Mouse (Mus musculus) embryo, embryonic 11 days (tissue): ENCODE measurements around the gene Schip1.

Experiments used
- DNase-seq: peaks from one replicate; pipeline ENCODE4 v3.0.0-alpha.2; 2015

Schip1 gene

DNA sequence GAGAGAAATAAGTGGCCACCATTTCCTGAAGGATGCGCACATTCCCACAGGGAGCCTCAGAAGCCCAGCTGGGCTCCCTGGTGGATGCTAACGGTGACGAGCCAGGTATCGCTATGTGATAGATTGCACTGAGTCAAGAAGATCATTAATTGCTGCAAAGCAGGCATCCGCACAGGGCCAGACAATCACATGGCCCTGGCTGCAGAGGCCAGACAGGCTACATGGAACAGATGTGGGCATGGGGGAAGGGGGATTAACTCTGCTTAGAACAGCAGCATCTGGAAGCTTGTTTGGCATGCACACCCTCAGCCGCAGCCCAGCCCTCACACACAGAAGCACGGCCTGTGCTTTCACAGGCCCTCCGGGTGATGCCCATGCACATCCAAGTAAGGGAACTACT is 525.8 kb downstream of the Schip1 start:
- peak; percentile 67 for DNase-seq

- no peak for DNase-seq
Observed at GRCm38 (mm10) chr3:68592575-68592974, 528.0 kb downstream of the Schip1 start.

- no peak for DNase-seq
Observed at GRCm38 (mm10) chr3:68593073-68593867, 528.7 kb downstream of the Schip1 start.

DNA sequence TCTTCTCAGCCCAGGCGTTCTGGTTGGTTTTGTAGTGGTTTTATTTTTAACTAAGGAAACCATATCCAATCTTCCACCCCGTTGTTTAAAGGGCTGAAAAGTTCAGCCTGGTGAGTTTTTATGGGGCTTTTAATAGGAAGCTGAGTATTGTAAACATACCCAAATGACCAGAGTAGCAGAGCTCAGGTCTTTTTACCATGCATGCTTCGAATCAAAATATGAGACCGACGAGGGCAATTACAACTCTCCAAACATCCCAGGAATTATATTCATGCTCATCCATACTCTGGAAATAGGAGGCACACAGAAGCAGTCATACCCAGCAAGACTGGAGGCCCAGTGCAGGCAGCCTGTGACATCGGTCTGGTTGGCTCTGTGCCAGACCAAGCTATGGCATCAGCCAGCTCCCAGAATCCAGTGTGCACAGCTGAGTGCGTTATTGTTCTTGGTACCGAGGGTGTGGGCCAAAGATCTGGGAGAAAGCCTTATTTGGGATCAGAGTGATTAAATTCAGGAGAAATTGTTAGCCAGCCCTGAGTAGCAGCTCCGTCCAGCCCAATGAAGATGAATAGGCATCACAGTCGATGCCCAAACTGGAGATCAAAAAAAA is 530.8 kb downstream of the Schip1 start:
- no peak for DNase-seq

GRCm38 (mm10) chr3:68596938-68597337 is 532.3 kb downstream of the Schip1 start:
- DNase-seq, result no peak

- no peak for DNase-seq
Observed at GRCm38 (mm10) chr3:68602891-68603290, 538.3 kb downstream of the Schip1 start.

DNA sequence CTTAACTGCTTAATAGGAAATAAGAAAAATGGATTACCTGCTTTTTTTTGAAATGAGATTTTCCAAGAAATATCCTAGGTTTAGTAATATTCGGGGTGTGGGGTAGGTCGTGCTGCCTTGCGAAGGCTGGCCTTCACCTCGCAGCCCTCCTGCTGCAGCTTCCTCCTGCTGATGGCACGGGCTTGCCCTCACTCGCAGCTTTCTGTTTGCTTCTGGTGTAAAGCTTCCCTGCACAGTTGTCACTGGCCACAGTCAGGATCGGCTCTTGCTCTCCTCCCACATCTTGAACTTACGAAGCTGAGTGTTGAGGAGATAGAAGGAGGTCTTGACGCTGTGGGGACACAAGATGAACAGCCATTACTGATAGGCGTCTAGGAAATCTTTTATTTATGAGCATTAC is 539.9 kb downstream of the Schip1 start:
- DNase-seq, result no peak

DNA sequence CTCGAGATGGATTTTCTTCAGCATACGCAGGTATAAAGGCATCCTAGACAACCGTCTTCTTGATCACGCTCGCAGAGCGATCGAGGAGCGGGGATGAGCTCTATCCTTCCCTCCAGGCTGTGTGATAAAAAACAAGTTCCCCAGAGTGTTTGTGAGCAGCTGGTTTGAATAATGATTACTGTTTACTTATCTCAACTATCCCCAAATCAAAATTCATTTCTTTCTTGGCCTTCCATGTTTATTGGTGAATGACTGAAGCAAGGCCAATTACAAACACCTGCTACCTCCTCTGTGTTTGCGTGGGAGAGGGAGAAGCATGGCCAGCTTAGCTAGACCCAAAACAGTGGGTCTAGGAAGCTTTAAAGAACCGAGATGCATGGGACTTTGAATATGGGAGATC is 540.4 kb downstream of the Schip1 start:
- DNase-seq, result no peak

DNA sequence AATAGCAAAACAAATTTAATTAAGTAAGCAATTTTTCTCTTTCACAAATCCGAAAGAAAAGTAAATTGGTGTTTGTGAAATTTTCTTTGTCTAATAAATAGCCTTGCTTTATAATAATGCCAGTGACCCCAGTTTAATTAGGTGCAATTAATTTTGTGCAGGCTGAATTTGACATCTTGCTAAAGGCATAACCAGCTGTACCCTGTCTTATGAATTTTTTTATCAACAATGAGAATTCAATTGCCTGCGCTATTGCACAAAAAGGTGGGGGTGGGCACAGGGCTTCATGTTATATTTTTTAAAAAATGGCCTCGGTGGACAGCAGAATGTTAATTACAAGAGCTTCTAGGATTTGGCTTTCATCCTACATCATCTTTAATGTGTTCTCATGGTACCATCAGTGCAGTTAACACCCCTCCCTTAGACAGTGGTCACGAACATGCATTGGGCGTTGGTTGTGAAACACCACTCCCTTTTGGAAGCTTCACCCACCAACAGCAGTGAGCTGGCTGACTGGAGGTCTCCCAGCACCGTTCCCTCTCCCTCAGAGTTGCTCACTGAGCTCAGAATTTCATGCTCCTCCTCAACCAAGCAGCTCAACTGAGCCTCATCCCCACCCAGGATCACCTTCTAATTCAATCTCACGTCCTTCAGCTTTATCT is 541.5 kb downstream of the Schip1 start:
- no peak for DNase-seq

DNA sequence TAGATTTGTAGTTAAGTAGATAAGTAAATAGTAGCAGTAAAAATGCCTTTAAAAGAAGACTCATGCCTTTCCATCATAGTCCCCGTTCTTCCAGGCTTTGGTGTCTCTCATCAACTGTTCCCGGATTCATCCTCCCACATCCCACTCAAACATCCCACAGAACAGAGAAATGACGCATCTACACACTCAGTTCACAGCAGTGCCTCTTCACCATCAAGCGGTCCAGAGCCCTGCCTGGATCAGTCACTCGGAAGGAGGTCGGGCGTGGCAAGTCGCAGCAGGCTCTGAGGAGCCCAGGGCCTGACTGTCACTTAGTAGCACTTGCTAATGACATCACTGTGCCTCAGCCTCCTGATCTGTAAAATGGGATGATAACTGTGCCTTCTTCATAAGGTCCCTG is 542.1 kb downstream of the Schip1 start:
- DNase-seq, result no peak

DNA sequence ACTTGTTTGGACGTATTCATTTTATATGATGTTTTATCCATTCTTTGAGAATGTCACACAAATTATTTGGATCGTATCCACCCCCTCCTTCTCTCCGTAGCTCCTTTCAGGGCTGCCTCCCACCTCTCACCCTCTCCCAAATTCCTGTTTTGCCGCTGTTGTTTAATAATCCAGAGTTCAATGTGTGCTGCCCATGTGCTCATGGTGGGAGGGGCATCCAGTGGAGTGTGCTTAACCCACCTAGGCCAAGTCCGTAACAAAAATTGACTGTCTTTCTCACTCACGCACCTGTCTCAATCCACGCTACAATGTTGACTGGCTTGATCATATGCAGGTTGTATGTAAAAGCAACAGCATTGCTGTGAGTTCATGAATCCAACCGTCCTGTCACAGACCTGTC is 542.7 kb downstream of the Schip1 start:
- DNase-seq, result no peak

DNA sequence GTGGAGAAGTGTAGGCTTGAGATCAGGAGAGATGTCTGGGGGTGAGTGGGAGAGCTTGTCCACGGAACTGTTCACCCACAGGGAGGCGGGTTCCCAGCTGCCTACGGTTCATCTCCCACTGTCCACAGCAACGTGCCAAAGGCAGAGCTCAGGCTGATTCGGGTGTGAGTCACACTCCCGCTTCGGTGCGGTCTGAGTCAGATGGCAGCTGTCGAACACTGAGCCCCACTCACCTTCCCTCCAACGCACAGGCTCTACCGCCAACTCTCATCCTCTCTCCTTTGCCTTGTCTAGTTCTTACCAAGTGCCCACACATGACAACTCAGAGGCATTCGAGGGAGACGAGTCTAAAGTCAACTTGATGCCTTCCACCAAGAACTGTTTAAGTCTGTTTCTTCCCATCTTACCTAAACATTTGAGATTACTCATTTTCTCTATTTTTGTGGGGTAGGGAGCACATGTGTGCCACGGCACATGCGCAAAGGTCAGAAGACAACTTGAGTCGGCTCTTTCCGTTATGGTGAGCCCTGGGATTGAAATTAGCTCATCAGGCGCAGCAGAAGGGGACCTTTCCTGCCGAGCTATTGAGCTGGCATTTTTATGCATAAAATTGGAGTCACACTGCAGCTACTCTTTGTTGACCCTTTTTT is 544.4 kb downstream of the Schip1 start:
- DNase-seq, result no peak

GRCm38 (mm10) chr3:68610011-68610410 is 545.4 kb downstream of the Schip1 start:
- no peak for DNase-seq

DNA sequence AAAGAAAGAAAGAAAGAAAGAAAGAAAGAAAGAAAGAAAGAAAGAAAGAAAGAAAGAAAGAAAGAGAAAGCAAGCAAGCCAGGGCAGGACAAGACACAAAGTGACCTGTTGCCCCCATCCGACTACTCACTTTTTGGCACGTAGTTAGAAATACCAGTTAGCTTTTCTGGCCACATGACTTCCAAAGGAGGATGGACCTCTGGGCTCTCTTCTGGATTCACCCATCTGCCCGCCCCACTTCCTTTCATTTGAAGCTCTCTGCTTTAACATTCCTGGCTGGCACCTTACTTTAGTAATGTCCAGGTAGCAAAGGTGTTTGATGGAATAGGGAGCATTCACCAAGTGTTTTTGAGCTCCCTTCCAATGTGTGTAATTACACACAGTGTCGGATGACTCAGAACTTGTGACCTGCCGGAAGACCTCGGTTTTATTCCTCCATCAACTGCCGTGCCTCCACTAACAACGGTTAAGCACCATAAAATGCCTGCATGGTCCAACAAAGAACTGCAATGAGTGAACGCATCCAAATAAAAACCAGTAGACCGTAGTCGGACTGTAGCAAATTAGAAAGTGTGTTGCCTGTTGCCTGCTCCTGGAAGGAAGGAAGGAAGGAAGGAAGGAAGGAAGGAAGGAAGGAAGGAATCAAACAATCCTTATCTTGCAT is 546.1 kb downstream of the Schip1 start:
- no peak for DNase-seq

DNA sequence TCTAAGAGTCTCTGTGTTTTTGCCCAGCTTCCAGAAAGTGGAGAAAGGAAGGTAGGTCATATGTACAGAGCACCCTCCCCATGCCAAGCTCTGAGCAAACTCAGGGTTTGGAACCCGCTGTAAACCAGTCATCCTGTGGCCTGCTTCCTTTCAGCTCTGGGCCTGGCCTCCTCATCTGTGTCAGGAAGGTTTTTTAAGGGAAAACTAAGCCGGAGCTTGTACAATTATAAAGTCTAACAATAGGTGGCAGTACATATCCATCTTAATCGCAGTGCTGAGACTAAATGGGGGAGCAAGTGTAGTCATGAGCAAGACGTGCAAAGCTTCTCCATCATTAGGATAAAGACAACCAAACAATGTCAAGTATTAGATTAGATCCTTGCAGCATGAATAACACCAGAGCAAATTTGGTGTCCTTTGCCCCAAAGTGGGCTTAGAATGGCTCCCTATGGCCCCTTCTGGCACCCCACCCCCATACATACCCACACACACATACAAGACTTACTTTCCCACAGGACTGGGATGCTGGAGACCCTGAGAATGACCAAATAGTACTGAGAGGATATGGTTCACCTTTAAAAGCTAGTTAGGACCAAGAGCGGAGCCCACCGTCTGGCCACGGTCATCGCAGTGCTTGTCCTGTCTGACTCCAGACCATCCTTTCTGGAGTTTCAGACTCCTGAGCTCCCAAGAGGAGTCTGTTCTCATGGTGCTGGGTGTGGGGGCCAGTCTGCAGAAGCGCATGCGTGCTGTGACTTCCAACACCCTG is 550.6 kb downstream of the Schip1 start:
- DNase-seq, result peak; percentile 68

GRCm38 (mm10) chr3:68616363-68616762 is 551.8 kb downstream of the Schip1 start:
- DNase-seq, result no peak

DNA sequence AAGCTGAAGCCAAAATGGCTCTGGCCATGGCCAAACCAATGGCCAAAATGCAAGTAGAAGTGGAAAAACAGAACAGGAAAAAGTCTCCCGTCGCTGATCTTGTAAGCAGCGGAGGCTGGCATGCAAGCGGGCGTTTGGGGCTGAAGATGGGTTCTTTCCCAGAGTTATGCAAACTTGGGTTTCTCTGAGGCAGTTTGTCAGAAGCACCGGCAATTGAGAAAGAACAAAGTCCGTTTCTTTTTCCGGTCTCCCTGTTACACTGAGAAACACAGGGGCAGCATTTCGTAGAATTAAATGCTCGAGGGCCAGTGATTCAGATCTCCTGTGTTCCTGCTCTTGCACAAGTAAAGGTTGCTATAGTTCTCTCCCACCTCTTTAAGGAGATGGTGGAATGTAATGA is 553.1 kb downstream of the Schip1 start:
- no peak for DNase-seq

GRCm38 (mm10) chr3:68619097-68619496 is 554.5 kb downstream of the Schip1 start:
- DNase-seq, result no peak

DNA sequence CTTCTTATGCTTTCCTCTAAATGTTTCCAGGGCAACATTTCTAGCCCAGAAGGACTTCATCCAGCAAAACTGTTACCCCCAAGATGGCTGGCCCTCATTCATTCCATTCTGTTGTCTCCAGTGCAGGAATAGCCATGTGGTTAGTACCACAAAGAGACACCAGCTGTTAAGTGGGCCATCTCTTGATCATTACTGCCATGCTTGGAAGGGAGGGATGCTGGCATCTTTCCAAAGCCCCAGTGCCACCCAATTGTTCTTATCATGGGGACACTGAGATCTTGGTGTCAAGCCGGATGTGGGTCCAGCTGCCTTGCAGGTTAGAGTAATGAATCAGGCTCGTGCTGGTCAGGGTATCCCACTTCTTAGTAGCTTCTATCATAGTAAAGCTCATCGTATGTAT is 557.4 kb downstream of the Schip1 start:
- DNase-seq, result no peak

GRCm38 (mm10) chr3:68623036-68623435 is 558.4 kb downstream of the Schip1 start:
- no peak for DNase-seq

DNA sequence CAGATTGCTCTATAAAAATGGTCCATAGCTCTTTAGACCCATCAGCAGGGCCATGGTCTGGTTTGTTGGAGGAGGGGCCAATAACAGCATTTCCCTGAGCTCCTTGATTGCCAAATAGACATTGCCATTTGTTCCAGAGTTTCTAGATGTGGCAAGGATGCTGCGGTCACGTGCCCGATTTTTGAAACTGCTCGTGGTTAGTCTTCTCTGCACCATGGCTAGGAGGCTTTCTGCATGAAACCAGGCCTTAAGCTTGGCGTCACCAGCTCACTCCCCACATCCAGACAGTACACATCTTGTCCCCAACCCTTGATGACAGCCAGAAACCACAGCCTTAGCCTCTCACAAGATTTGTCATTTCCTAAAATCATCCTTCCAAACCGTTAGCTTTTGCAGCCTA is 559.9 kb downstream of the Schip1 start:
- no peak for DNase-seq

- DNase-seq, result no peak
Observed at GRCm38 (mm10) chr3:68630261-68630660, 565.7 kb downstream of the Schip1 start.
